Mouse (Mus musculus) embryonic facial prominence, embryonic 15.5 days (tissue): Measurements from ENCODE around the gene Taf5. TPM values are rescaled to one million over a fixed set of nuclear protein-coding genes. Genes with fewer than 3 reads are reported as not detected.

Source experiments
- ATAC-seq: fragments of 200-750 bp; cut with Nextera tagmentation; 2 replicates; pipeline ENCODE4 v1.8.0; 2017; ENCODE audit warnings: low read depth, moderate TSS enrichment; ENCODE audit not compliant: insufficient number of reproducible peaks, low FRiP score, low TSS enrichment
- H3K27ac ChIP-seq: fragments of 300-500 bp; sonication (generic); replicated peaks from 2 replicates; pipeline ENCODE4 v1.5.1; 2015; ENCODE audit warnings: mild to moderate bottlenecking, inconsistent platforms
- H3K27me3 ChIP-seq: fragments of 300-500 bp; sonication (generic); 2 replicates; pipeline ENCODE4 v1.6.1; 2015; ENCODE audit warnings: inconsistent platforms
- H3K36me3 ChIP-seq: fragments of 300-500 bp; sonication (generic); 2 replicates; pipeline ENCODE4 v1.6.1; 2015; ENCODE audit warnings: mild to moderate bottlenecking, inconsistent platforms
- H3K4me1 ChIP-seq: fragments of 300-500 bp; sonication (generic); 2 replicates; pipeline ENCODE4 v1.6.1; 2015; ENCODE audit warnings: inconsistent platforms
- H3K4me2 ChIP-seq: fragments of 300-500 bp; sonication (generic); replicated peaks from 2 replicates; pipeline ENCODE4 v1.6.1; 2015; ENCODE audit warnings: mild to moderate bottlenecking, inconsistent platforms
- H3K4me3 ChIP-seq: fragments of 300-500 bp; sonication (generic); replicated peaks from 2 replicates; pipeline ENCODE4 v1.5.1; 2015; ENCODE audit warnings: mild to moderate bottlenecking, inconsistent platforms
- H3K9ac ChIP-seq: fragments of 300-500 bp; sonication (generic); 2 replicates; pipeline ENCODE4 v1.6.1; 2015; ENCODE audit warnings: inconsistent platforms
- H3K9me3 ChIP-seq: fragments of 300-500 bp; sonication (generic); replicated peaks from 2 replicates; pipeline ENCODE4 v1.6.1; 2016; ENCODE audit warnings: inconsistent platforms
- WGBS: fragments of 180-500 bp; shearing (Covaris S2); methylation state at CpG from one replicate; pipeline ENCODE4 v1.1.7; 2015; 5-methylcytosine and 5-hydroxymethylcytosine counted together
- polyA plus RNA-seq: library from polyadenylated mRNA; unstranded; fragments of >200 nt; fragmentation: Nextera tagmentation; extraction: Ambion mirVana; gene quantifications from 2 replicates; pipeline ENCODE4 v1.2.1, GENCODE M21; 2015

Gene Taf5
- polyA plus RNA-seq, 1 experiment from 2014 or later, result 4.8 TPM

DNA sequence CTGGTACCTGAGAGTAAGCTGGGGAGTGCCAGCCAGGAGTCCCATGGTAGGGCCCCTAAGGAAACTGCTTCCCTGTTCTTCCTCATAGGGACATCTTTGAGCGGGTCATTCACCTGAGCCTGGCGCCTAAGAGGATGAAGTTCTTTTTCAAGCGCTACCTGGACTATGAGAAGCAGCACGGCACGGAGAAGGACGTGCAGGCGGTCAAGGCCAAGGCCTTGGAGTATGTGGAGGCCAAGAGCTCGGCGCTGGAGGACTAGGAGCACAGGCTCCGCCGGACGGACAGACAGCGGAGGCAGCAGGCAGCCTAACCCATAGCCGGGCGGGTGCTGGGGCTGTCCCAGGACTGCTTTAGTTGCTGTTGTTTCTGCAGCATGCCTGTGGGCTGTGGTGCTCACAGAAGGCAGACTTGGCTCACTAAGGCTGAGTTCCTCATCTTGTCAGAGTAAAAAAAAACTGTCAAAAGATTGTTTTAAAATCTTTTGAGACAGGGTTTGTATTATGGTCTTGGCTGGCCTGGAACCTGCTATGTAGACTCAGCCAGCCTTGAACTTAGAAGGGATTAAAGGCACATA lies 63.1 kb downstream of the Taf5 start:
- Histone ChIP-seq H3K9me3 (no peaks in the 10 kb centered on the region), H3K36me3 (peaks cover 90% of the 10 kb centered on the region), H3K9ac (no peak overlapping the region), H3K4me3 (no peak overlapping the region), H3K27ac (no peak overlapping the region), H3K4me2 (no peak overlapping the region), H3K4me1 (peaks cover 1% of the 10 kb centered on the region), H3K27me3 (no peaks in the 10 kb centered on the region)
- no peak for ATAC-seq
- 93% methylated on average over 15 of the region's 15 CpGs for WGBS

Other genes with a start within 250 kb of the Taf5 start
- gene Ina, start 53.0 kb upstream of the Taf5 start, polyA plus RNA-seq, result 5.9 and 7.6 TPM in 2 replicates
- gene Nt5c2, start 52.6 kb upstream of the Taf5 start, polyA plus RNA-seq, result 64.9 and 73.4 TPM in 2 replicates
- gene Pcgf6, start 16.8 kb upstream of the Taf5 start, polyA plus RNA-seq, result 17.4 and 17.8 TPM in 2 replicates
- gene Usmg5, start 22.9 kb downstream of the Taf5 start, polyA plus RNA-seq, result 1,091 and 1,212 TPM in 2 replicates
- gene Pdcd11, start 23.0 kb downstream of the Taf5 start, polyA plus RNA-seq, result 8.3 and 10.3 TPM in 2 replicates
- gene Calhm2, start 70.5 kb downstream of the Taf5 start, polyA plus RNA-seq, result 11.9 and 13.4 TPM in 2 replicates
- gene Calhm1, start 76.5 kb downstream of the Taf5 start, polyA plus RNA-seq, result not detected in 2 replicates
- gene Calhm3, start 90.0 kb downstream of the Taf5 start, polyA plus RNA-seq, result not detected in 2 replicates
- 8.0 and 9.0 TPM in 2 replicates for gene Neurl1a, start 111.1 kb downstream of the Taf5 start, polyA plus RNA-seq